Mouse (Mus musculus): ENCODE data around the gene Syna. TPM values are rescaled to one million over a fixed set of nuclear protein-coding genes. Genes with fewer than 3 reads are reported as not detected.

The Syna gene
- polyA plus RNA-seq, 1 experiment from 2014 or later = 0.17 TPM

DNA sequence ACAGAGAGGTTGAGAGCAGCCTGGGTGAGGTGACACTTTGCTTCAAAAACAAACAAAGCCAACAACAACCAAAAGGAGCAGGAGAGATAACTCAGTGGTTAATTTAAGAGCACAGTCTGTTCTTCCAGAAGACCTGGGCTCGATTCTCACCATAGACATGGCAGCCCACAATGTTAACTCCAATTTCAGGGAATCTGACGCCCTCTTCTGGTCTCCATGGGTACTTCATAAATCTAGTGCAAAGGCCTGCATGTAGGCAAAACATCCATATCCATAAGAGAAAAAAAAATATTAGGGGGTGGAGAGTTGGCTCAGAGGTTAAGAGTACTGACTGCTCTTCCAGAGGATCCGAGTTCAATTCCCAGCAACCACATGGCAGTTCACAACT, 14.7 kb downstream of the Syna start:
- Histone ChIP-seq H3K36me3 (peaks cover 3% of the 10 kb centered on the region; the same call in 1 of the 2 replicates), H3K9ac (no peak overlapping the region), H3K9me3 (no peaks in the 10 kb centered on the region), H3K27ac (no peak overlapping the region), H3K4me2 (no peak overlapping the region), H3K27me3 (no peaks in the 10 kb centered on the region), H3K4me1 (peaks cover 24% of the 10 kb centered on the region), H3K4me3 (no peak overlapping the region)
- 60% methylated on average over 3 of the region's 3 CpGs for WGBS
- no peak for ATAC-seq (ENCODE audit: insufficient number of reproducible peaks, low FRiP score, low TSS enrichment, low read depth)

DNA sequence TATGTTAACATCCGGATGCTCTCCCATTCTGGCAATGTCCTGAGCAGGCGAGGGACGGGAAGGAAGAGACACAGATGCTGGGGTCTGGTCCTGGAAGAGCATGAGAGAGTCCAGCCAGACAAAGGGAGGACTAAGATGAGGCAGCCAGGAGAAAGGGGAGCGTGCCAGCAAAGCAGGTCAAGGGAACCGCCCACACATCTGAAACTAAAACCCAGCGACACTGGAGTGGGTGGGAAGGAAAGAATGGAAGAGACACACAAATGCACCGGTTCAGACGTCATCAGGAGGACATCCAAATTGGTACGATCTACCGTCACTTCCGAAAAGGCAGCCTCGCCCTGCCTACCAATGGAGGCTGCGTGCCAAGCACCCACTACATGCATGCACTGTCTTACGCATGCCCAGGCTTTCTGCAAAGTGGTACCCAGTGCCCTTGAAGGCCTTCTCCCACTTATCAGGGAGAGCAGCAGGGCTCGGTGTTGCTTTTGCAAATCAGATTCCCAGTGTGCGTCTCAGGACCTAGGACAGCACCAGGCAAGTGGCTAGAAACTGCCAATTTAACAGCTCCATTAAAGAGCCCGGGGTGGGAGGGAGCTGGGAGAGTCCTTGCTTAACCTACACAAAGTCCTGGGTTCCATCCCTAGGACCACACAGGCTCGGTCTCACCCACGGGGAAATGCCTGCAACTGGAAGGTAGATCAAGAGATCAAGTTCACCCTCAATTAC, 15.3 kb downstream of the Syna start:
- Histone ChIP-seq H3K9ac (no peak overlapping the region), H3K27ac (no peak overlapping the region), H3K36me3 (peaks cover 3% of the 10 kb centered on the region; the same call in 1 of the 2 replicates), H3K27me3 (no peaks in the 10 kb centered on the region), H3K9me3 (no peaks in the 10 kb centered on the region), H3K4me1 (peaks cover 29% of the 10 kb centered on the region), H3K4me2 (no peak overlapping the region), H3K4me3 (no peak overlapping the region)
- 64% methylated on average over 19 of the region's 19 CpGs for WGBS
- no peak for ATAC-seq (ENCODE audit: insufficient number of reproducible peaks, low FRiP score, low TSS enrichment, low read depth)

GRCm38 (mm10) chr5:134541640-134542039, 18.3 kb downstream of the Syna start:
- Histone ChIP-seq H3K27me3 (no peaks in the 10 kb centered on the region), H3K27ac (no peak overlapping the region), H3K36me3 (peaks cover 9% of the 10 kb centered on the region; the same call in 1 of the 2 replicates), H3K9ac (no peak overlapping the region), H3K4me3 (no peak overlapping the region), H3K9me3 (no peaks in the 10 kb centered on the region), H3K4me2 (no peak overlapping the region), H3K4me1 (peaks cover 26% of the 10 kb centered on the region)
- no peak for ATAC-seq (ENCODE audit: insufficient number of reproducible peaks, low FRiP score, low TSS enrichment, low read depth)
- WGBS = 40% methylated on average over 7 of the region's 7 CpGs

- peaks cover 25% of the 10 kb centered on the region for H3K4me1 ChIP-seq
- WGBS = 63% methylated on average over 6 of the region's 6 CpGs
- no peak overlapping the region for H3K4me2 ChIP-seq
- H3K9ac ChIP-seq = no peak overlapping the region
- no peak overlapping the region for H3K4me3 ChIP-seq
- no peaks in the 10 kb centered on the region for H3K9me3 ChIP-seq
- H3K36me3 ChIP-seq = peaks cover 9% of the 10 kb centered on the region; the same call in 1 of the 2 replicates
- H3K27me3 ChIP-seq = no peaks in the 10 kb centered on the region
- ATAC-seq (ENCODE audit: insufficient number of reproducible peaks, low FRiP score, low TSS enrichment, low read depth) = no peak
- H3K27ac ChIP-seq = peak overlapping the region; percentile 85; the same call in 1 of the 2 replicates
These were observed 19.1 kb downstream of the Syna start for GRCm38 (mm10) chr5:134540881-134541280.

GRCm38 (mm10) chr5:134539891-134540290, 20.1 kb downstream of the Syna start:
- H3K27ac ChIP-seq = peak overlapping the region; percentile 85
- ATAC-seq (ENCODE audit: insufficient number of reproducible peaks, low FRiP score, low TSS enrichment, low read depth) = peak; percentile 57
- H3K36me3 ChIP-seq = peaks cover 12% of the 10 kb centered on the region
- no peaks in the 10 kb centered on the region for H3K27me3 ChIP-seq
- no peak overlapping the region for H3K4me2 ChIP-seq
- H3K9ac ChIP-seq = no peak overlapping the region
- H3K4me1 ChIP-seq = peaks cover 25% of the 10 kb centered on the region
- no peak overlapping the region for H3K4me3 ChIP-seq
- no peaks in the 10 kb centered on the region for H3K9me3 ChIP-seq
- WGBS = 8% methylated on average over 3 of the region's 3 CpGs

DNA sequence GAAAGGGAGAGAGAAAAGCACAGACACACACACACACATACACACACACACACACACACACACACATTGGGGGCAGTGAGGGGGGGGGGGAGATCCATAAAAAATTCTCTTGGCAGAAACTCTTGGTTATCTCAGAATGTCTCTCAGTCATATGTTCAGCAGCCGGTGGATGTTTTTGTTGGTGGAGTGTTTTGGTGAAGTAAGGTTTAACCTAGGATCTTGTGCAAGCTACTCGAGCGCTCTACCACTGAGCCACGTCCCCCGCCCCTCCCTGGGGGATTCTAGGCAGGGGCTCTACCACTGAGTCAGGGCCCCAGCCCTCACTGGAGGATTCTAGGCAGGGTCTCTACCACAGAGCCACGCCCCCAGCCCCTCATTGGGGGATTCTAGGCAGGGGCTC, 23.9 kb downstream of the Syna start:
- H3K36me3 ChIP-seq = peaks cover 44% of the 10 kb centered on the region
- H3K4me1 ChIP-seq = peaks cover 15% of the 10 kb centered on the region
- no peaks in the 10 kb centered on the region for H3K9me3 ChIP-seq
- no peak overlapping the region for H3K4me3 ChIP-seq
- WGBS = 77% methylated on average over 6 of the region's 6 CpGs
- H3K27me3 ChIP-seq = no peaks in the 10 kb centered on the region
- no peak overlapping the region for H3K27ac ChIP-seq
- no peak overlapping the region for H3K4me2 ChIP-seq
- no peak overlapping the region for H3K9ac ChIP-seq
- ATAC-seq (ENCODE audit: insufficient number of reproducible peaks, low FRiP score, low TSS enrichment, low read depth) = no peak

GRCm38 (mm10) chr5:134532417-134532816, 27.6 kb downstream of the Syna start:
- Histone ChIP-seq H3K4me3 (no peak overlapping the region), H3K9me3 (no peaks in the 10 kb centered on the region), H3K9ac (no peak overlapping the region), H3K27me3 (no peaks in the 10 kb centered on the region), H3K4me2 (no peak overlapping the region), H3K27ac (no peak overlapping the region), H3K4me1 (peaks cover 10% of the 10 kb centered on the region), H3K36me3 (peaks cover 40% of the 10 kb centered on the region)
- no peak for ATAC-seq (ENCODE audit: insufficient number of reproducible peaks, low FRiP score, low TSS enrichment, low read depth)
- WGBS = 92% methylated on average over 6 of the region's 6 CpGs

DNA sequence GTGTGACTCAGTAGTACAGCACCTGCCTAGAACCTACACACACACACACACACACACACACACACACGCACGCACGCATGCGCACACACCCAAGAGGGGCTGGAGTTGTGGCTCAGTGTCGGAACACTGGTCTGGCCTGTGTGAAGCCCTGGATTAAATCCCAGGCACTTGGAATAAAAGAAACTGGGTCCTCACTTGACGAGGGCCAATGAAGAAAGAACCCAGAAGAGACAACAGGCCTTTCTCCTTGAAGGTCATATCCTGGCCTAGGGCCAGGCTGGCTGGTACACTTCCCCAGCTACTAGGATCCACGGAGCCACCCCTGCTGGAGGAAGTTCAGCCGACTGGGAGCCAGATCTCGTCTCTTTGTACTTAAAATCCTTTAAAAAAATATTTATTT, 28.4 kb downstream of the Syna start:
- 80% methylated on average over 9 of the region's 9 CpGs for WGBS
- Histone ChIP-seq H3K27ac (no peak overlapping the region), H3K4me2 (no peak overlapping the region), H3K4me1 (peaks cover 10% of the 10 kb centered on the region), H3K9ac (no peak overlapping the region), H3K36me3 (peaks cover 42% of the 10 kb centered on the region), H3K4me3 (no peak overlapping the region), H3K9me3 (no peaks in the 10 kb centered on the region), H3K27me3 (no peaks in the 10 kb centered on the region)
- ATAC-seq (ENCODE audit: insufficient number of reproducible peaks, low FRiP score, low TSS enrichment, low read depth) = no peak

DNA sequence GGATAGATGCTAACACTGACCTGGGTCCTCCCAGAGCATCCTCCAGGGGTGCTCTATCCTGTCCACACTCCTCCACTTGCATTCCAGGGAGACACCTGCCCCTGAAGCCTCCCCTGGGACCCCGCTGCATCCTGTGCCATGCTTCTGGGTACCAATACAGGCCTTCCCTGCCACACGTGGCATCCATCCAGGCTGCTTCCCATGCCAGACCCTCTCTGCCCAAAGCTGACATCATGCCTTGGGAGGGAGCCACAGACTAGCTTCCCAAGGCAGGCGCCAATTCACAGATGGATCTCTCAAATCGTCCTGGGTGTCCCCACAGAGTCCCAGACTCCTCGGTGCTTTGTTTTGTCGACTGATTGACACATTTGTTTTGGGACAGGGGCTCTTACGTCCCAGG, 29.1 kb downstream of the Syna start:
- Histone ChIP-seq H3K4me3 (no peak overlapping the region), H3K4me2 (no peak overlapping the region), H3K27ac (no peak overlapping the region), H3K9me3 (no peaks in the 10 kb centered on the region), H3K36me3 (peaks cover 50% of the 10 kb centered on the region), H3K9ac (no peak overlapping the region), H3K4me1 (peaks cover 10% of the 10 kb centered on the region), H3K27me3 (no peaks in the 10 kb centered on the region)
- WGBS = 78% methylated on average over 7 of the region's 7 CpGs
- ATAC-seq (ENCODE audit: insufficient number of reproducible peaks, low FRiP score, low TSS enrichment, low read depth) = no peak

GRCm38 (mm10) chr5:134528488-134528887, 31.5 kb downstream of the Syna start:
- WGBS = 38% methylated on average over 9 of the region's 9 CpGs
- Histone ChIP-seq H3K36me3 (peaks cover 46% of the 10 kb centered on the region), H3K4me3 (no peak overlapping the region)

GRCm38 (mm10) chr5:134525971-134526711, 33.8 kb downstream of the Syna start:
- H3K36me3 ChIP-seq = peaks cover 49% of the 10 kb centered on the region
- 92% methylated on average over 15 of the region's 15 CpGs for WGBS
- no peak overlapping the region for H3K27ac ChIP-seq
- H3K27me3 ChIP-seq = no peaks in the 10 kb centered on the region
- ATAC-seq (ENCODE audit: insufficient number of reproducible peaks, low FRiP score, low TSS enrichment, low read depth) = no peak
- no peak overlapping the region for H3K4me3 ChIP-seq
- H3K4me1 ChIP-seq = peaks cover 10% of the 10 kb centered on the region
- no peak overlapping the region for H3K4me2 ChIP-seq
- no peaks in the 10 kb centered on the region for H3K9me3 ChIP-seq
- no peak overlapping the region for H3K9ac ChIP-seq

More at GRCm38 (mm10) chr5:134528488-134528887, 31.5 kb downstream of the Syna start:
- Histone ChIP-seq H3K27me3 (no peaks in the 10 kb centered on the region), H3K4me1 (peaks cover 10% of the 10 kb centered on the region), H3K9ac (no peak overlapping the region), H3K4me2 (no peak overlapping the region), H3K27ac (no peak overlapping the region), H3K9me3 (no peaks in the 10 kb centered on the region)
- ATAC-seq (ENCODE audit: insufficient number of reproducible peaks, low FRiP score, low TSS enrichment, low read depth) = no peak

DNA sequence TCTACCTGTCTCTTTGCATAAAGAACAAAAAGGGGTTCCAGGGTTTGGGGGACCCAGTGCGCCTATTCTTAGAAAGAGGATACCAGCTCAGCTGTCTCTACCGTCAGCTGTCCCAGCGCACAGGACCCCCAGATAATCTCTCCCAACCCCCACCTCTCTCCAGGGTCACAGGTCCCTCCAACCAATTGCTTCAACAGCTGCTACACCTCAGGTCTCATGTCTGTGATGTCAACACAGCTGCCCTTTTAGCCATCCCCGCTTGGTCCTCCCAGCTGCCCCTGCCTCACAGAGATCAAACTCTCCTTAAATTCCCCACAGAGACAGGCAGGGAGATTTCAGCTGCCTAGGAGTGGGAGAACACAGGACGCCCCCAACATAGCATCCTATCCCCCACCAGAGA, 36.2 kb downstream of the Syna start:
- H3K9me3 ChIP-seq = no peaks in the 10 kb centered on the region
- no peak overlapping the region for H3K9ac ChIP-seq
- no peak overlapping the region for H3K4me2 ChIP-seq
- no peak overlapping the region for H3K4me3 ChIP-seq
- H3K27ac ChIP-seq = no peak overlapping the region
- peaks cover 6% of the 10 kb centered on the region for H3K4me1 ChIP-seq
- WGBS = 89% methylated on average over 5 of the region's 5 CpGs
- no peak; the same call in 1 of the 2 replicates for ATAC-seq (ENCODE audit: insufficient number of reproducible peaks, low FRiP score, low TSS enrichment, low read depth)
- no peaks in the 10 kb centered on the region for H3K27me3 ChIP-seq
- peaks cover 60% of the 10 kb centered on the region for H3K36me3 ChIP-seq

Data from limb, embryonic 15.5 days (tissue).